Mouse (Mus musculus) kidney, postnatal 0 days (tissue): ENCODE data around the gene Nat8f4. TPM values are rescaled to one million over a fixed set of nuclear protein-coding genes. Genes with fewer than 3 reads are reported as not detected.
A peak's percentile ranks its signal among the peaks of the same experiment; 100 is the strongest.
"Not testable (repeated sequence)": the region's sequence is repeated elsewhere in the genome, so short reads cannot be mapped to it uniquely, and the experiment has no call there.

Experiments used
- ATAC-seq: fragments of 200-750 bp; cut with Nextera tagmentation; replicated peaks from 2 replicates; pipeline ENCODE4 v1.8.0; 2017; ENCODE audit warnings: low read depth, moderate number of reproducible peaks, moderate TSS enrichment, moderate library complexity; ENCODE audit not compliant: low FRiP score
- DNase-seq: peaks from one replicate; pipeline ENCODE4 v3.0.0-alpha.2; 2016; ENCODE audit warnings: low spot score
- H3K27ac ChIP-seq: fragments of 300-500 bp; sonication (generic); 2 replicates; pipeline ENCODE4 v1.5.1; 2014; ENCODE audit warnings: mild to moderate bottlenecking
- H3K27me3 ChIP-seq: fragments of 300-500 bp; sonication (generic); 2 replicates; pipeline ENCODE4 v1.6.1; 2014; ENCODE audit warnings: low read length, mixed read lengths; ENCODE audit not compliant: insufficient read depth
- H3K36me3 ChIP-seq: fragments of 300-500 bp; sonication (generic); 2 replicates; pipeline ENCODE4 v1.6.1; 2014; ENCODE audit warnings: low read length, mixed read lengths; ENCODE audit not compliant: insufficient read depth
- H3K4me1 ChIP-seq: fragments of 300-500 bp; sonication (generic); replicated peaks from 2 replicates; pipeline ENCODE4 v1.6.1; 2014; ENCODE audit warnings: antibody characterized with exemption, low read length, mixed read lengths; ENCODE audit not compliant: insufficient read depth
- H3K4me2 ChIP-seq: fragments of 300-500 bp; sonication (generic); 2 replicates; pipeline ENCODE4 v1.6.1; 2014; ENCODE audit warnings: mild to moderate bottlenecking, low read length, moderate library complexity, mixed read lengths
- H3K4me3 ChIP-seq: fragments of 300-500 bp; sonication (generic); replicated peaks from 2 replicates; pipeline ENCODE4 v1.5.1; 2014; ENCODE audit warnings: low read depth, low read length
- H3K9ac ChIP-seq: fragments of 300-500 bp; sonication (generic); 2 replicates; pipeline ENCODE4 v1.6.1; 2014; ENCODE audit warnings: low read depth, low read length
- H3K9me3 ChIP-seq: fragments of 300-500 bp; sonication (generic); replicated peaks from 2 replicates; pipeline ENCODE4 v1.6.1; 2016; ENCODE audit warnings: low read length, inconsistent platforms, mixed read lengths
- CTCF ChIP-seq: IDR thresholded peaks from 2 replicates; pipeline ENCODE4 v1.5.1; 2016; ENCODE audit warnings: antibody characterized with exemption, low read depth, mild to moderate bottlenecking, moderate library complexity
- WGBS: fragments of 180-500 bp; shearing (Covaris S2); extraction: QIAGEN DNeasy Blood & Tissue Kit; methylation state at CpG from one replicate; pipeline ENCODE4 v1.1.7; 2014; 5-methylcytosine and 5-hydroxymethylcytosine counted together
- polyA plus RNA-seq: library from polyadenylated mRNA; unstranded; fragments of >200 nt; fragmentation: Nextera tagmentation; extraction: Ambion mirVana; gene quantifications from 2 replicates; pipeline ENCODE4 v1.2.1, GENCODE M21; 2015

Nat8f4 gene
- 7.2 and 7.7 TPM in 2 replicates for polyA plus RNA-seq

DNA sequence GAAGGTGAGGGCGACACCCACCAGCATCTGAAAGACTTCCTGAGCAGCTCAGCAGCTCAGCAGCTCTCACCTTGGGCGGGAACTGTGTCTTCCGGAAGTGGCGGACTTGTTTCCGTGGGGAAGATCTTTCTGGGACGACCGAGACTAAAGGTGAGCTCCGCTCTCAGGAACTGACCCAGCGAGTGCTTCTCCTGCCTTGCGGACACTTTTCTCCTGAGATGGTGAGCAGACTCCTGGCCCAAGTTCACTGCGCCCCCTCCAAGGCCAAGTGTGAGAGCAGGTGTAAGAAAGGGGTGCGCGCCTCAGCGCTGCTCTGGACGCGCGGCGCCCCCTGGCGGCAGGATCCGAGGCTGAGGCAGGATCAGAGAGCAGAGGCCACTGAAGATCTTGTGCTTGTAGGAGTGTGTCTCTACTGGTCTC, at the start of gene Nat8f4:
Gene Nat8f4 (minus strand): TSS at position 243 of the 420 bp plus-strand sequence.
- H3K36me3 ChIP-seq, H3K27ac ChIP-seq, H3K9me3 ChIP-seq, H3K9ac ChIP-seq, H3K4me1 ChIP-seq, H3K27me3 ChIP-seq: not testable (repeated sequence)
- 18% methylated on average over 20 of the region's 20 CpGs for WGBS
- Histone ChIP-seq H3K4me3 (peak within 1 kb of the TSS; percentile 26; the same call in 1 of the 2 replicates), H3K4me2 (peak within 1 kb of the TSS; percentile 25; the same call in 1 of the 2 replicates)
- TF ChIP-seq CTCF: peak; percentile 84
- peak; percentile 56 for ATAC-seq
- peak; percentile 43 for DNase-seq

- Histone ChIP-seq H3K4me2 (no peak overlapping the region), H3K4me3 (no peak overlapping the region), H3K4me1 (no peaks in the 10 kb centered on the region), H3K9me3 (no peaks in the 10 kb centered on the region), H3K27ac (no peak overlapping the region), H3K27me3 (no peaks in the 10 kb centered on the region), H3K36me3 (peaks cover 86% of the 10 kb centered on the region), H3K9ac (no peak overlapping the region)
- no peak for TF ChIP-seq CTCF
- 87% methylated on average over 6 of the region's 6 CpGs for WGBS
- ATAC-seq (no peak), DNase-seq (no peak)
Measured at GRCm38 (mm10) chr6:85948549-85948948, 43.9 kb upstream of the Nat8f4 start.

GRCm38 (mm10) chr6:85942469-85942868, 37.8 kb upstream of the Nat8f4 start:
- Histone ChIP-seq H3K27me3 (no peaks in the 10 kb centered on the region), H3K4me3 (no peak overlapping the region), H3K4me2 (no peak overlapping the region), H3K36me3 (peaks cover 41% of the 10 kb centered on the region), H3K9me3 (no peaks in the 10 kb centered on the region), H3K27ac (no peak overlapping the region), H3K9ac (no peak overlapping the region), H3K4me1 (no peaks in the 10 kb centered on the region)
- ATAC-seq (no peak), DNase-seq (no peak)
- no peak for TF ChIP-seq CTCF
- 94% methylated on average over 3 of the region's 3 CpGs for WGBS

DNA sequence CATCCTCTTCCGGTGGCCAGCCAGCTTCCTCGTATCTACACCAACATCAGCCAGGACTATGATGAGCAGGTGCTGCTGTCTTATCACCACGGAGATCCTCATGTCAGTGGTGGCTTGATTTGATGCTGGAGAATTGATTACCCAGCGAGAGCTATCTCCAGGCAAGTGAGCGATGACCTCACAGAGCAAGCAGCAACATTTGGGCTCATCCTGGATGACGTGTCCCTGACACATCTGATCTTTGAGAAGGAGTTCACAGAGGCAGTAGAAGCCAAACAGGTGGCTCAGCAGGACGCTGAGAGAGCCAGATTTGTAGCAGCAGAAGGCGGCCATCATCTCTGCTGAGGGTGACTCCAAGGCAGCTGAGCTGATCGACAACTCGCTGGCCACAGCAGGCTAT, 34.0 kb upstream of the Nat8f4 start:
- DNase-seq (no peak), ATAC-seq (no peak)
- Histone ChIP-seq H3K4me2 (no peak overlapping the region), H3K4me3 (no peak overlapping the region), H3K9me3 (no peaks in the 10 kb centered on the region), H3K4me1 (no peaks in the 10 kb centered on the region), H3K27ac (no peak overlapping the region), H3K27me3 (no peaks in the 10 kb centered on the region), H3K9ac (no peak overlapping the region), H3K36me3 (peaks cover 5% of the 10 kb centered on the region)
- no peak for TF ChIP-seq CTCF
- 78% methylated on average over 10 of the region's 10 CpGs for WGBS

DNA sequence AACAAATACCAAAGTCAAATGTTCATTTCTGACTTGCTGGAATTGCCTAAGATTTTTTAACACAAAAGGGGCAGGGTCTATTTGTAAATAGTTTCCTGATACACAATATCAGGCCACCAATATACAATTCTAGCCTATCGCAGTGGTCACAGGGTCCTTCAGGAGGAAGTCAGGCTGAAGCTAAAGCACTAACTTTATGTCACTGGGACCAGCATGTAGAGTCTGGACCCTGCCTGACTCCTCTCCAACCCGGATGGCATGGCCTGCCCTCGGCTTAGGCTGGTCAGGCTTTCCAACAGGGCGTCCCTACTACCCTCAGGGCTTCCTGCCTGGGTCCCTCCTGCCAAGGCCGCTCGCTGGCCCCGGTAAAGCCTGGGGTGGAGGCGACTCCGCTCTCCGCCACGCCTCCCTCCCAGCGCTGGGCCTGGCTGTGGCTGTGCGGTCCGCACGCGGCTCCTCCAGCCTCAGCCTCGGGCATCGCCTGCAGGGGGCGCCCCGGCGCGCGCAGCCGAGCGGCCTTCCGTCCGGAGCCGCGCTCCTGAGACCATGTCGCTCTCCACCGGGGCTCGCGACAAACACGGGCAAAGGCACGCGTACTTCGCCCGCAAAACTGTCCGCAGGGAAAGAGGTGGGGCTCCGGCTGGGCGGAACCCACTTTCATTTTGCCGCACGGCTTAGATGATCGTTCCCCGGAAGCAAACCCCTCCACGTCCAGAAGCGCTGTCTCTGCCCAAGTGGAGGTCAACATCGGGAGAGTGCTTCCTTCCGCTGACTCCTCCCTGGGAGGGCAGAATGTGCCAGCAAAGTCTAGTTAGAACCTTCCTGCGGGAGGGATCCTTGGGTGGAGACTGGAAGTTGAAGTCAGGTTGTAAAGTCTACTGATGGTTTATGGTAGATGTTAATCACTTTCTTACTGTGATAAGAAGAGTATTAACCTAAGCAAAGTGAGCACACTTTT, 32.1 kb upstream of the Nat8f4 start:
- peak; percentile 71 for TF ChIP-seq CTCF
- under 1% methylated on average over 44 of the region's 50 CpGs for WGBS
- peak overlapping the region; percentile 34 for H3K4me3 ChIP-seq
- peak overlapping the region; percentile 53 for H3K4me2 ChIP-seq
- not testable (repeated sequence) for H3K27me3 ChIP-seq, H3K9me3 ChIP-seq, H3K36me3 ChIP-seq, H3K4me1 ChIP-seq
- peak overlapping the region; percentile 70 for H3K27ac ChIP-seq
- peak; percentile 94 for ATAC-seq
- H3K9ac ChIP-seq: peak overlapping the region; percentile 55
- DNase-seq: peak; percentile 89

DNA sequence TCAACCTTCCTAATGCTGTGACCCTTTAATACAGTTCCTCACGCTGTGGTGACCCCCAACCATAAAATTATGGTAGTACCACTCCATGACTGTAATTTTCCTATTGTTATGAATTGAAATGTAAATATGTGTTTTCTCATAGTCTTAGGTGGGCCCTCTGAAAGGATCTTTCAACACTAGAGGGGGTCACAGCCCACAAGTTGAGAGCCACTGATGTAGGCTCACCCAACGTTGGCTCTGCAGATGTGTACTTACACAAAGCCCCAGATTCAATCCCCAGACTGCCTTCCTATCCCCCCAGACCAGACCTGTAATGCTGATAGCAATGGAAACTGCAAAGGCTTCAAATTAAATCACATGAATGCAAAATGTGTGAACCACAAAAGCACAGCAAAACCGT, 31.0 kb upstream of the Nat8f4 start:
- no peaks in the 10 kb centered on the region for H3K4me1 ChIP-seq
- H3K27ac ChIP-seq: no peak overlapping the region
- DNase-seq (no peak), ATAC-seq (no peak)
- WGBS: 74% methylated on average over 3 of the region's 3 CpGs
- H3K4me3 ChIP-seq: no peak overlapping the region
- no peaks in the 10 kb centered on the region for H3K27me3 ChIP-seq
- peak; percentile 41; the same call in 1 of the 2 replicates for TF ChIP-seq CTCF
- no peak overlapping the region for H3K4me2 ChIP-seq
- H3K9me3 ChIP-seq: no peaks in the 10 kb centered on the region
- H3K36me3 ChIP-seq: peaks cover 7% of the 10 kb centered on the region; the same call in 1 of the 2 replicates
- no peak overlapping the region for H3K9ac ChIP-seq
